Comparison of ENCODE assay signal across 9 mouse cellular contexts in the genomic region with DNA sequence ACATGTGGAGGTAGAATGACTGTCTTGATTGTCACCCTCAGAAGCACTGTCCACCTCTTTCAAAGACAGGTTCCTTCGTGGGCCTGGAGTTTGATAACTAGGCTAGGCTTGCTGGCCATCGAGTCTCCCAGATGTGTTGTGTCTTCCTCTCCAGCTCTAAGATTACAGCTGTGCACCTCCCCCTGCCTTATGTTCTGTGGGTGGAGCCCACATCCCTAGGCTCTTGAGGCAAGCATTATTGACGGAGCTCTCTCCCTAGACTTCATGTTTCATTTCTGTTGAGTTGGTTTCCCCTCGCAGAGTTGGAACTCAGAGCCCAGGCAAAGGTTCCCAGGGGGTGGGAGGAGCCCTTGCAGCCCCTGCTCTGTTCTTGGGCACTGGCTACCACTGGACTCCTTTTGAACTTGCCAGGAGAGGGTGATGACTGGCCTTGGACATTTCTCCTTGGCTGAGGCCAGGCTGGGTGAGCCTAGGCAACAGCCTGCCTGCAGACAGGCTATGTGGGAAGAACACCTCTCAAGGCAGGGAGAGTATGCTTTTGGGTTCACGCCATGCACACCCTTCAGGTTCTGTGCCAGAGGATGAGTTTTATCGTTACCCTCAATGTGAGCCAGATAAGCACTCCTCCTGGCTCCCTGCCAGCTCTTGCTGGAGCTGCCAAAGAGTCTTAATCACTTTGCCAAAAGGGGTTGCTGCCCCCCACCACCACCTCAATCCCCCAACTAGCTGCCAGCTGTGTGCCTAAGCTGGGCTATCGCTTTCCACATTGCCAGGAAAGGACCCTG. TPM values are rescaled to one million over a fixed set of nuclear protein-coding genes. Genes with fewer than 3 reads are reported as not detected.
DNase-seq lines count a peak whose midpoint lies in the region; ATAC-seq and TF ChIP-seq lines count a peak whose summit lies in the region.
"Had no signal": no experiment of that assay in that cellular context is flagged by ENCODE, and none has a peak within 500 bp of the region (broad histone marks: within the 10 kb centered on the region; RNA-seq: fewer than 3 reads in every experiment).

No protein-coding gene starts in this region.

- no peak for DNase-seq in kidney, adult 8-10 months
- DNase-seq in NIH3T3 (ENCODE audit: low read depth) = peak; percentile 11
- peak; percentile 93 to 96 for DNase-seq in cerebellum, postnatal 10 days
- DNase-seq in heart, postnatal 4 days = peak; percentile 58
- peak; percentile 59 for DNase-seq in urinary bladder, postnatal 14 days (ENCODE audit: low spot score)
- DNase-seq in thymus, adult 2 months = no peak

- H3K27ac ChIP-seq in kidney, embryonic 15.5 days = peak overlapping the region; percentile 23; the same call in 1 of the 2 replicates
- H3K27ac ChIP-seq in thymus, adult 2 months (ENCODE audit: control insufficient read depth, insufficient read depth, low read length) = no peak overlapping the region
- H3K27ac ChIP-seq: heart, adult 2 months had no signal

- WGBS in kidney, embryonic 15.5 days = 44% methylated on average over 7 of the region's 7 CpGs
- WGBS in thymus, adult 2 months = 46% methylated on average over 7 of the region's 7 CpGs

- no peak overlapping the region for H3K4me3 ChIP-seq in kidney, embryonic 15.5 days (replicated peaks)
- peak overlapping the region; percentile 71 for H3K4me3 ChIP-seq in megakaryocyte, embryonic 14.5 days (replicated peaks)
- no peak overlapping the region for H3K4me3 ChIP-seq in thymus, adult 2 months (ENCODE audit: control insufficient read depth, insufficient read depth, low read length)
- H3K4me3 ChIP-seq: heart, adult 2 months had no signal

- no peaks in the 10 kb centered on the region for H3K27me3 ChIP-seq in kidney, embryonic 15.5 days
- no peaks in the 10 kb centered on the region for H3K27me3 ChIP-seq in megakaryocyte, embryonic 14.5 days (replicated peaks)
- H3K27me3 ChIP-seq in thymus, adult 2 months (ENCODE audit: control insufficient read depth, insufficient read depth, low read length) = no peaks in the 10 kb centered on the region

- ATAC-seq in kidney, embryonic 15.5 days (replicated peaks; ENCODE audit: low FRiP score) = peak; percentile 77

- H3K9ac ChIP-seq in kidney, embryonic 15.5 days = no peak overlapping the region

- no peak for TF ChIP-seq CTCF in thymus, adult 2 months (IDR thresholded peaks at IDR 0.05; ENCODE audit: borderline replicate concordance, control insufficient read depth, extremely low read depth, insufficient read depth, low read length, poor library complexity)

- peaks cover 19% of the 10 kb centered on the region for H3K4me1 ChIP-seq in kidney, embryonic 15.5 days
- H3K4me1 ChIP-seq in megakaryocyte, embryonic 14.5 days = peaks cover 80% of the 10 kb centered on the region
- H3K4me1 ChIP-seq in thymus, adult 2 months (replicated peaks; ENCODE audit: control insufficient read depth, insufficient read depth, low read length) = peaks cover 8% of the 10 kb centered on the region

- H3K9me3 ChIP-seq in kidney, embryonic 15.5 days (replicated peaks) = 0 out of 2 replicates have a peak, but pooled peaks cover 3% of the 10 kb centered on the region
- H3K9me3 ChIP-seq in megakaryocyte, embryonic 14.5 days = no peaks in the 10 kb centered on the region

- H3K4me2 ChIP-seq in kidney, embryonic 15.5 days = no peak overlapping the region

- no peak for TF ChIP-seq POLR2A in thymus, adult 2 months (IDR thresholded peaks at IDR 0.05; ENCODE audit: control insufficient read depth, extremely low read depth, insufficient read depth, low read length, poor library complexity)

- H3K36me3 ChIP-seq in kidney, embryonic 15.5 days = no peaks in the 10 kb centered on the region
- H3K36me3 ChIP-seq in megakaryocyte, embryonic 14.5 days (replicated peaks; ENCODE audit: low read length) = peaks cover 3% of the 10 kb centered on the region
- H3K36me3 ChIP-seq in thymus, adult 2 months (ENCODE audit: control insufficient read depth, insufficient read depth, low read length) = no peaks in the 10 kb centered on the region

RNA-seq across cellular contexts. Expression of a gene that starts 30.1 kb away (rescaled TPM):
- 0.80 and 1.1 TPM in 2 replicates for polyA plus RNA-seq in kidney, embryonic 15.5 days (2015; fragmentation: Nextera tagmentation; extraction: Ambion mirVana)
- total RNA-seq in heart, postnatal 4 days (2021) = under 1 TPM in 1 of 2 experiments, not detected in 1; 0.41 TPM
- not detected in 2 replicates for polyA plus RNA-seq in megakaryocyte, embryonic 14.5 days (2012; ENCODE audit: insufficient read depth, low replicate concordance)
- polyA plus RNA-seq in thymus, adult 2 months (2012; rRNA removed) = 0.98 and 1.2 TPM in 2 replicates

Comparison
In these comparisons a context has a peak if more than half of its experiments do, and no peak if none do; other contexts are left out.
1. DNase-seq: peak in NIH3T3 (single experiment), cerebellum, postnatal 10 days (2 of 2), heart, postnatal 4 days (single experiment) and urinary bladder, postnatal 14 days (single experiment); none in kidney, adult 8-10 months (0 of 2) and thymus, adult 2 months (single experiment).